Mouse (Mus musculus): ENCODE results near the gene Olfr1014. TPM values are rescaled to one million over a fixed set of nuclear protein-coding genes. Genes with fewer than 3 reads are reported as not detected.

Gene Olfr1014
- polyA plus RNA-seq, 1 experiment from 2014 or later, result not detected

Other genes with a start within 250 kb of the Olfr1014 start
- gene Olfr996, start 193.5 kb upstream of the Olfr1014 start, polyA plus RNA-seq (2015; fragmentation: Nextera tagmentation; extraction: Ambion mirVana), result not detected in 2 replicates
- gene Olfr998, start 183.8 kb upstream of the Olfr1014 start, polyA plus RNA-seq (2015; fragmentation: Nextera tagmentation; extraction: Ambion mirVana), result not detected in 2 replicates
- not detected in 2 replicates for gene Olfr1000, start 160.8 kb upstream of the Olfr1014 start, polyA plus RNA-seq (2015; fragmentation: Nextera tagmentation; extraction: Ambion mirVana)
- not detected in 2 replicates for gene Olfr1002, start 122.0 kb upstream of the Olfr1014 start, polyA plus RNA-seq (2015; fragmentation: Nextera tagmentation; extraction: Ambion mirVana)
- not detected in 2 replicates for gene Olfr154, start 108.3 kb upstream of the Olfr1014 start, polyA plus RNA-seq (2015; fragmentation: Nextera tagmentation; extraction: Ambion mirVana)
- gene Olfr1006, start 93.9 kb upstream of the Olfr1014 start, polyA plus RNA-seq (2015; fragmentation: Nextera tagmentation; extraction: Ambion mirVana), result not detected in 2 replicates
- gene Olfr1008, start 83.3 kb upstream of the Olfr1014 start, polyA plus RNA-seq (2015; fragmentation: Nextera tagmentation; extraction: Ambion mirVana), result not detected in 2 replicates
- not detected in 2 replicates for gene Olfr1009, start 57.3 kb upstream of the Olfr1014 start, polyA plus RNA-seq (2015; fragmentation: Nextera tagmentation; extraction: Ambion mirVana)
- gene Olfr1012, start 9.9 kb upstream of the Olfr1014 start, polyA plus RNA-seq (2015; fragmentation: Nextera tagmentation; extraction: Ambion mirVana), result not detected in 2 replicates
- gene Olfr1013, start 5.6 kb upstream of the Olfr1014 start, polyA plus RNA-seq (2015; fragmentation: Nextera tagmentation; extraction: Ambion mirVana), result not detected in 2 replicates
- gene Olfr1015, start 9.3 kb downstream of the Olfr1014 start, polyA plus RNA-seq (2015; fragmentation: Nextera tagmentation; extraction: Ambion mirVana), result not detected in 2 replicates
- not detected in 2 replicates for gene Olfr1016, start 29.8 kb downstream of the Olfr1014 start, polyA plus RNA-seq (2015; fragmentation: Nextera tagmentation; extraction: Ambion mirVana)
- not detected in 2 replicates for gene Olfr1018, start 45.8 kb downstream of the Olfr1014 start, polyA plus RNA-seq (2015; fragmentation: Nextera tagmentation; extraction: Ambion mirVana)
- not detected in 2 replicates for gene Olfr1019, start 72.8 kb downstream of the Olfr1014 start, polyA plus RNA-seq (2015; fragmentation: Nextera tagmentation; extraction: Ambion mirVana)
- gene Olfr1020, start 74.3 kb downstream of the Olfr1014 start, polyA plus RNA-seq (2015; fragmentation: Nextera tagmentation; extraction: Ambion mirVana), result not detected in 2 replicates
- gene Olfr1022, start 95.9 kb downstream of the Olfr1014 start, polyA plus RNA-seq (2015; fragmentation: Nextera tagmentation; extraction: Ambion mirVana), result not detected in 2 replicates
- not detected in 2 replicates for gene Olfr1023, start 112.9 kb downstream of the Olfr1014 start, polyA plus RNA-seq (2015; fragmentation: Nextera tagmentation; extraction: Ambion mirVana)
- not detected in 2 replicates for gene Olfr1024, start 132.3 kb downstream of the Olfr1014 start, polyA plus RNA-seq (2015; fragmentation: Nextera tagmentation; extraction: Ambion mirVana)
- gene Olfr1025-ps1, start 142.5 kb downstream of the Olfr1014 start, polyA plus RNA-seq (2015; fragmentation: Nextera tagmentation; extraction: Ambion mirVana), result 0.22 TPM in 1 of 2 replicates, not detected in the other
- gene Olfr1026, start 148.8 kb downstream of the Olfr1014 start, polyA plus RNA-seq (2015; fragmentation: Nextera tagmentation; extraction: Ambion mirVana), result not detected in 2 replicates
- not detected in 2 replicates for gene Olfr1028, start 177.7 kb downstream of the Olfr1014 start, polyA plus RNA-seq (2015; fragmentation: Nextera tagmentation; extraction: Ambion mirVana)
- gene Olfr1029, start 201.2 kb downstream of the Olfr1014 start, polyA plus RNA-seq (2015; fragmentation: Nextera tagmentation; extraction: Ambion mirVana), result not detected in 2 replicates
- gene Olfr1030, start 206.6 kb downstream of the Olfr1014 start, polyA plus RNA-seq (2015; fragmentation: Nextera tagmentation; extraction: Ambion mirVana), result not detected in 2 replicates
- not detected in 2 replicates for gene Olfr1031, start 217.6 kb downstream of the Olfr1014 start, polyA plus RNA-seq (2015; fragmentation: Nextera tagmentation; extraction: Ambion mirVana)
- not detected in 2 replicates for gene Olfr1032, start 232.8 kb downstream of the Olfr1014 start, polyA plus RNA-seq (2015; fragmentation: Nextera tagmentation; extraction: Ambion mirVana)
- gene Olfr1033, start 247.9 kb downstream of the Olfr1014 start, polyA plus RNA-seq (2015; fragmentation: Nextera tagmentation; extraction: Ambion mirVana), result 0.41 and 0.43 TPM in 2 replicates